Mouse (Mus musculus): Measurements from ENCODE around the gene Gm47985. TPM values are rescaled to one million over a fixed set of nuclear protein-coding genes. Genes with fewer than 3 reads are reported as not detected.

Gm47985 gene
- polyA plus RNA-seq, 1 experiment from 2014 or later: not detected

- no peaks in the 10 kb centered on the region for H3K36me3 ChIP-seq (ENCODE audit: control insufficient read depth, insufficient read depth, low read length)
- H3K9me3 ChIP-seq (ENCODE audit: control insufficient read depth, low read length): no peaks in the 10 kb centered on the region
- no peak overlapping the region for H3K9ac ChIP-seq (ENCODE audit: low read length)
- 62% methylated on average over 12 of the region's 12 CpGs for WGBS
- H3K4me3 ChIP-seq (ENCODE audit: control insufficient read depth in 1 of 2, insufficient read depth in 1 of 2, low read depth in 1 of 2, low read length in 2 of 2): no peak overlapping the region
- no peaks in the 10 kb centered on the region for H3K27me3 ChIP-seq (ENCODE audit: control insufficient read depth, insufficient read depth, low read length)
- H3K4me1 ChIP-seq (ENCODE audit: control insufficient read depth in 2 of 2, insufficient read depth in 2 of 2, low read length in 2 of 2): peaks cover 2 to 3% of the 10 kb centered on the region in 2 experiments; a peak in 1 of 4 replicates
- no peak overlapping the region for H3K27ac ChIP-seq (replicated peaks in 1 of 2; ENCODE audit: control insufficient read depth in 1 of 2, insufficient read depth in 1 of 2, low read depth in 2 of 2, low read length in 2 of 2)
- no peak overlapping the region for H3K4me2 ChIP-seq (ENCODE audit: low read length)
- no peak for ATAC-seq (ENCODE audit: insufficient number of reproducible peaks, insufficient read depth, low FRiP score, low read depth)
These were observed 14.9 kb upstream of the Gm47985 start for GRCm38 (mm10) chr1:151167297-151168047.

DNA sequence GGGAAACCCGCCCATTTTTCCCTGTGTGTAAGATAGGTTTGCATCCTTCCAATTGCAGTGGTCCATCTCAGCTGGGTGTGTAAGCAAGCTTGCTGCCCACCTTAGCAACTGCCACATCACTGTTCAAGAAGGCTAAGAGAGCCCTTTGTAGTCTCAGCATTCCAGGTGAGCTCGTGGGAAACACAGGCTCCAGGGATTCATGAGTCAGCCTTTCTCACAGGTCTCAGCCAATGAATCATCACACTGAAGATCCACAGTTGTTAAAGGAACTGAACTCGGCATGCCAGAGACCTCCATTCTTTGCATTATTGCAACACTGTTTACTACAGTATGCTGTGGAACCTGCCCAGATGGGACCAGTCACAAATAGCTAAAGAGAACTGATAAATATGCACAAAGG, 13.7 kb upstream of the Gm47985 start:
- ATAC-seq (ENCODE audit: insufficient number of reproducible peaks, insufficient read depth, low FRiP score, low read depth): no peak
- Histone ChIP-seq H3K27me3 (ENCODE audit: control insufficient read depth, insufficient read depth, low read length) (no peaks in the 10 kb centered on the region), H3K4me2 (ENCODE audit: low read length) (no peak overlapping the region), H3K9ac (ENCODE audit: low read length) (no peak overlapping the region), H3K9me3 (ENCODE audit: control insufficient read depth, low read length) (no peaks in the 10 kb centered on the region), H3K4me1 (ENCODE audit: control insufficient read depth in 2 of 2, insufficient read depth in 2 of 2, low read length in 2 of 2) (peaks cover 2 to 3% of the 10 kb centered on the region in 2 experiments; a peak in 1 of 4 replicates), H3K4me3 (ENCODE audit: control insufficient read depth in 1 of 2, insufficient read depth in 1 of 2, low read depth in 1 of 2, low read length in 2 of 2) (no peak overlapping the region), H3K27ac (replicated peaks in 1 of 2; ENCODE audit: control insufficient read depth in 1 of 2, insufficient read depth in 1 of 2, low read depth in 2 of 2, low read length in 2 of 2) (no peak overlapping the region), H3K36me3 (ENCODE audit: control insufficient read depth, insufficient read depth, low read length) (no peaks in the 10 kb centered on the region)
- WGBS: 74% methylated on average over 3 of the region's 3 CpGs

GRCm38 (mm10) chr1:151171572-151172461, 10.5 kb upstream of the Gm47985 start:
- H3K27me3 ChIP-seq (ENCODE audit: control insufficient read depth, insufficient read depth, low read length): no peaks in the 10 kb centered on the region
- no peak for ATAC-seq (ENCODE audit: insufficient number of reproducible peaks, insufficient read depth, low FRiP score, low read depth)
- 72% methylated on average over 2 of the region's 2 CpGs for WGBS

DNA sequence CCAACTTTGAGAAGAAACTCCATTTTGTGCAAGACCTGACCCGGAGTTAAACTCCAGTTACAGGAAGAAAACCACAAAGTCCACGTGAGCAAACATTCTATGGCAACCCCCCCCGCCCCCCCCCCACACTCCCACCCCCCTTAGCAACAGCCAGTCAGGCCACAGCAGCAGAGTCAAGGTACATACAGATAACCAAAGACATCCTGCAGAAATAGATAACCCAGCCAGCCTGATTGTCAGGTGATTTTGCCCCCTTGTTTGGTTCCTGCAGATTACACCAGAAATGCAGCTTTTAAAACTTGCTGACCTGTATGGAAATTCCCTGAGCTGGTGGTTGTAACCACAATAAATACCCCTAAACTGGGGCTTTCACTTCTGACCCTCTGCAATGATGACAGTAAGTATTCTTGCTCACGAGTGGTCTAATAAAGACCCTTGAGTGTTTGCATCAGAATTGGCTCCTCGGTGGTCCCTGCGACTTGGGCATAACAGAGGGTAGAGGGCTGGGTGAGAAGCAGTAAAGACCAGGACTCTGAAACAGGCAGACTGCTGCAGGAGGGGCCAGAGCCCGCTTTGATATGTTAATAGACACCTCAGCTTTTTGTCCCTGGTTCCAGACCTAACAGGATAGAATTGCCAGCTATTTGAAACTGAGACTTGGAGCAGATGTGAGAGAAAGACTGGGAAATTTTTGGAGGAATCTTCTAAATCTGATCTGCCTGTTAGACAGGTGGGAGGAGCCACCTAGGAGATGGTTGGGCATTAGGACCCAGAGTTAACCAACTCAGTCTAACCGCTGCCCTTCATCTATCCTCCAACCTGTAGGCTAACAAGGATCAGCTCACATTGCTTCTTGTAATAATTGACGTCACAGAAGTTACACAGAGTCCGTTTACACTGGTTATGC, 5.1 kb upstream of the Gm47985 start:
- H3K4me3 ChIP-seq (ENCODE audit: control insufficient read depth in 1 of 2, insufficient read depth in 1 of 2, low read depth in 1 of 2, low read length in 2 of 2): peak overlapping the region in 1 of 2 experiments; percentile 27; a peak in 2 of 4 replicates
- no peaks in the 10 kb centered on the region for H3K9me3 ChIP-seq (ENCODE audit: control insufficient read depth, low read length)
- ATAC-seq (ENCODE audit: insufficient number of reproducible peaks, insufficient read depth, low FRiP score, low read depth): peak; percentile 64; the same call in 1 of the 2 replicates
- 11% methylated on average over 10 of the region's 10 CpGs for WGBS
- no peak overlapping the region for H3K9ac ChIP-seq (ENCODE audit: low read length)
- H3K27ac ChIP-seq (replicated peaks in 1 of 2; ENCODE audit: control insufficient read depth in 1 of 2, insufficient read depth in 1 of 2, low read depth in 2 of 2, low read length in 2 of 2): 0 out of 4 replicates have a peak overlapping the region, but pooled peaks have one; percentile 16 to 50
- H3K4me1 ChIP-seq (ENCODE audit: control insufficient read depth in 2 of 2, insufficient read depth in 2 of 2, low read length in 2 of 2): peaks cover 4 to 8% of the 10 kb centered on the region in 2 experiments; a peak in 3 of 4 replicates
- no peaks in the 10 kb centered on the region for H3K36me3 ChIP-seq (ENCODE audit: control insufficient read depth, insufficient read depth, low read length)
- H3K4me2 ChIP-seq (ENCODE audit: low read length): peak overlapping the region; percentile 62
- H3K27me3 ChIP-seq (ENCODE audit: control insufficient read depth, insufficient read depth, low read length): no peaks in the 10 kb centered on the region

More at GRCm38 (mm10) chr1:151171572-151172461, 10.5 kb upstream of the Gm47985 start:
- Histone ChIP-seq H3K9ac (ENCODE audit: low read length) (no peak overlapping the region), H3K4me2 (ENCODE audit: low read length) (no peak overlapping the region), H3K9me3 (ENCODE audit: control insufficient read depth, low read length) (no peaks in the 10 kb centered on the region), H3K4me3 (ENCODE audit: control insufficient read depth in 1 of 2, insufficient read depth in 1 of 2, low read depth in 1 of 2, low read length in 2 of 2) (no peak overlapping the region), H3K27ac (replicated peaks in 1 of 2; ENCODE audit: control insufficient read depth in 1 of 2, insufficient read depth in 1 of 2, low read depth in 2 of 2, low read length in 2 of 2) (no peak overlapping the region), H3K4me1 (ENCODE audit: control insufficient read depth in 2 of 2, insufficient read depth in 2 of 2, low read length in 2 of 2) (peaks cover 2 to 3% of the 10 kb centered on the region in 2 experiments; a peak in 1 of 4 replicates), H3K36me3 (ENCODE audit: control insufficient read depth, insufficient read depth, low read length) (no peaks in the 10 kb centered on the region)

GRCm38 (mm10) chr1:151177937-151178271, 4.4 kb upstream of the Gm47985 start:
- H3K27me3 ChIP-seq (ENCODE audit: control insufficient read depth, insufficient read depth, low read length): no peaks in the 10 kb centered on the region
- H3K9me3 ChIP-seq (ENCODE audit: control insufficient read depth, low read length): no peaks in the 10 kb centered on the region
- 30% methylated on average over 4 of the region's 4 CpGs for WGBS
- peak overlapping the region in 1 of 2 experiments; percentile 50; a peak in 1 of 4 replicates for H3K27ac ChIP-seq (replicated peaks in 1 of 2; ENCODE audit: control insufficient read depth in 1 of 2, insufficient read depth in 1 of 2, low read depth in 2 of 2, low read length in 2 of 2)
- H3K4me2 ChIP-seq (ENCODE audit: low read length): peak overlapping the region; percentile 62
- ATAC-seq (ENCODE audit: insufficient number of reproducible peaks, insufficient read depth, low FRiP score, low read depth): no peak
- H3K36me3 ChIP-seq (ENCODE audit: control insufficient read depth, insufficient read depth, low read length): no peaks in the 10 kb centered on the region
- no peak overlapping the region for H3K9ac ChIP-seq (ENCODE audit: low read length)
- H3K4me1 ChIP-seq (ENCODE audit: control insufficient read depth in 2 of 2, insufficient read depth in 2 of 2, low read length in 2 of 2): peaks cover 4 to 8% of the 10 kb centered on the region in 2 experiments; a peak in 3 of 4 replicates
- peak overlapping the region in 1 of 2 experiments; percentile 27; a peak in 2 of 4 replicates for H3K4me3 ChIP-seq (ENCODE audit: control insufficient read depth in 1 of 2, insufficient read depth in 1 of 2, low read depth in 1 of 2, low read length in 2 of 2)

DNA sequence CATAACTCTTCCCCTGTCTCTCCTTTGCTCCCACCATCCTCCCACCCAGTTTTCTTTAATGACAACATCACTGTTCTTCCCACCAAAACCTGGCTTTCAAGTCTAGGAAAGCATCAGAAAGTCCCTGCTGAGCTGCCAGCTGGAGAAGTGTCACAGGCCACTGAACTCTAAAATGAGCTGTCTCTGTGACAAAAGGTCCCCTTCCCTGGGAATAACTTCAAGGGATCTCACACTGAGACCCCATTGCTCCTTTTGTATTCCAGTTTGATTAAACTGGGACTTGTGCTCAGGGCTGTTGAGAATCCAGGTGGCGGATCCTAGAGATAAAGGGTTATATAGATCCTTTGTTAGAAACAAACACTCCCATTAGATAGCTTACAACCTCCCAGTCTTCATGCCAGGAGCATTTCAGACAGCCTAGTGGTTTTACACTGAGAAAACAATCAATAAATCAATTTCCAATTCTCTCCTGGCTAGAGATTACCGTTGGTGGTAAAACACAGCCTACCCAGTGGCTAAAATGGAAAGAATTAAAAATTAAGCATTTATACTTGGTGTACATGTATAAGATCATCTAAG, 3.7 kb upstream of the Gm47985 start:
- Histone ChIP-seq H3K27me3 (ENCODE audit: control insufficient read depth, insufficient read depth, low read length) (no peaks in the 10 kb centered on the region), H3K4me1 (ENCODE audit: control insufficient read depth in 2 of 2, insufficient read depth in 2 of 2, low read length in 2 of 2) (peaks cover 4 to 8% of the 10 kb centered on the region in 2 experiments; a peak in 3 of 4 replicates), H3K4me3 (ENCODE audit: control insufficient read depth in 1 of 2, insufficient read depth in 1 of 2, low read depth in 1 of 2, low read length in 2 of 2) (no peak overlapping the region), H3K27ac (replicated peaks in 1 of 2; ENCODE audit: control insufficient read depth in 1 of 2, insufficient read depth in 1 of 2, low read depth in 2 of 2, low read length in 2 of 2) (no peak overlapping the region), H3K4me2 (ENCODE audit: low read length) (no peak overlapping the region), H3K9ac (ENCODE audit: low read length) (no peak overlapping the region), H3K9me3 (ENCODE audit: control insufficient read depth, low read length) (no peaks in the 10 kb centered on the region), H3K36me3 (ENCODE audit: control insufficient read depth, insufficient read depth, low read length) (no peaks in the 10 kb centered on the region)
- 77% methylated on average over 2 of the region's 2 CpGs for WGBS
- ATAC-seq (ENCODE audit: insufficient number of reproducible peaks, insufficient read depth, low FRiP score, low read depth): no peak

Data from heart, embryonic 14.5 days (tissue).